Comparison of ENCODE assay signal across 19 mouse cellular contexts in the genomic region with DNA sequence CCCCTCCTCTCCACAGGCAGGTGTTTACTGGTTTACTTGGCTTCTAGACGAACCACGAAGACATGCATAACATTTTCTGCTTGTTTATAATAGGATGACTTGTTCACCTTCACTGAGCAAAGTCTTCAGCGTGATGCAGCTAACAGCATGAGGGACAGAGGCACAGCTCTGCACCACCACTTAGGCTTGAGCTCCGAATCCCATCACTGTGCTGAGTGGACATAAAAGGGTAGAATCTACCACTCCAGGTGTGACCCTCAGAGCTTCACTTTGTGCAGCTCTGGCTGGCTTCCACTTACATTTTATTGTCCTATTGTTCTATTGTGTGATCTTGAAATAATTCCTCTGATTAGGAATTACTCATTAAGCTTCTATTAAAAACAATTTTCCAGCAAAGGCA.
DNase-seq lines count a peak whose midpoint lies in the region; ATAC-seq and TF ChIP-seq lines count a peak whose summit lies in the region.
"Had no signal": no experiment of that assay in that cellular context is flagged by ENCODE, and none has a peak within 500 bp of the region (broad histone marks: within the 10 kb centered on the region; RNA-seq: fewer than 3 reads in every experiment).

No protein-coding gene starts in this region.

- TF ChIP-seq CTCF in forebrain, postnatal 0 days (IDR thresholded peaks at IDR 0.05; ENCODE audit: low read depth), result no peak

- ATAC-seq in forebrain, embryonic 11.5 days (replicated peaks; ENCODE audit: low FRiP score), result peak; percentile 53
- no peak for ATAC-seq in forebrain, postnatal 0 days
- ATAC-seq in neural tube, embryonic 13.5 days (ENCODE audit: low read depth), result peak; percentile 40; the same call in 1 of the 2 replicates
- ATAC-seq: CD4-positive, CD25-positive, alpha-beta regulatory T cell, adult 4 months; intestine, embryonic 16.5 days had no signal

- no peak overlapping the region for H3K4me3 ChIP-seq in forebrain, embryonic 11.5 days (ENCODE audit: low read depth, low read length)
- no peak overlapping the region for H3K4me3 ChIP-seq in forebrain, postnatal 0 days (ENCODE audit: low read depth, low read length)
- H3K4me3 ChIP-seq in midbrain, embryonic 10.5 days, result peak overlapping the region; percentile 16; the same call in 1 of the 2 replicates
- H3K4me3 ChIP-seq in neural tube, embryonic 13.5 days, result no peak overlapping the region
- H3K4me3 ChIP-seq: embryonic facial prominence, embryonic 13.5 days; heart, embryonic 10.5 days; liver, embryonic 13.5 days had no signal

- H3K4me1 ChIP-seq in forebrain, embryonic 11.5 days (replicated peaks; ENCODE audit: control insufficient read depth, insufficient read depth, low read length), result peaks cover 9% of the 10 kb centered on the region; the same call in 1 of the 2 replicates
- H3K4me1 ChIP-seq in forebrain, postnatal 0 days (ENCODE audit: insufficient read depth), result peaks cover 15% of the 10 kb centered on the region
- peaks cover 45% of the 10 kb centered on the region for H3K4me1 ChIP-seq in midbrain, embryonic 10.5 days
- H3K4me1 ChIP-seq in neural tube, embryonic 13.5 days (replicated peaks), result peaks cover 32% of the 10 kb centered on the region
- H3K4me1 ChIP-seq: heart, embryonic 10.5 days; liver, embryonic 13.5 days had no signal

- no peaks in the 10 kb centered on the region for H3K9me3 ChIP-seq in forebrain, embryonic 11.5 days (ENCODE audit: control insufficient read depth, low read length)
- H3K9me3 ChIP-seq in forebrain, postnatal 0 days (ENCODE audit: low read length), result no peaks in the 10 kb centered on the region
- H3K9me3 ChIP-seq in midbrain, embryonic 10.5 days (replicated peaks), result no peaks in the 10 kb centered on the region
- no peaks in the 10 kb centered on the region for H3K9me3 ChIP-seq in neural tube, embryonic 13.5 days
- H3K9me3 ChIP-seq: embryonic facial prominence, embryonic 13.5 days; heart, embryonic 10.5 days; liver, embryonic 13.5 days had no signal

- H3K27me3 ChIP-seq in forebrain, embryonic 11.5 days (ENCODE audit: control insufficient read depth, insufficient read depth, low read length), result no peaks in the 10 kb centered on the region
- no peaks in the 10 kb centered on the region for H3K27me3 ChIP-seq in forebrain, postnatal 0 days (ENCODE audit: insufficient read depth, low read length)
- H3K27me3 ChIP-seq in midbrain, embryonic 10.5 days (ENCODE audit: low read depth, poor library complexity, severe bottlenecking), result no peaks in the 10 kb centered on the region
- no peaks in the 10 kb centered on the region for H3K27me3 ChIP-seq in neural tube, embryonic 13.5 days
- H3K27me3 ChIP-seq: embryonic facial prominence, embryonic 13.5 days; liver, embryonic 13.5 days had no signal

- no peak overlapping the region for H3K9ac ChIP-seq in forebrain, embryonic 11.5 days (ENCODE audit: low read length)
- H3K9ac ChIP-seq in forebrain, postnatal 0 days, result no peak overlapping the region
- H3K9ac ChIP-seq in neural tube, embryonic 13.5 days, result no peak overlapping the region
- H3K9ac ChIP-seq: embryonic facial prominence, embryonic 13.5 days; liver, embryonic 13.5 days had no signal

- 21% methylated on average over 4 of the region's 4 CpGs for WGBS in forebrain, embryonic 11.5 days
- 12% methylated on average over 4 of the region's 4 CpGs for WGBS in forebrain, postnatal 0 days
- WGBS in midbrain, embryonic 10.5 days, result 18% methylated on average over 4 of the region's 4 CpGs
- 30% methylated on average over 4 of the region's 4 CpGs for WGBS in neural tube, embryonic 13.5 days

- DNase-seq in forebrain, embryonic 11.5 days (ENCODE audit: low spot score), result no peak
- DNase-seq in forebrain, postnatal 0 days, result peak; percentile 17
- peak; percentile 21 for DNase-seq in midbrain, embryonic 10.5 days (ENCODE audit: low spot score)
- DNase-seq in heart, adult 11 months, result no peak
- DNase-seq in gastrocnemius, adult 8-10 months (ENCODE audit: low spot score in 2 of 2), result no peak
- DNase-seq in thymus, postnatal 36 days, result no peak
- no peak for DNase-seq in cerebellum, adult 9-11 months
- DNase-seq: adrenal gland, postnatal 14 days; cerebellum, postnatal 14 days; gastrocnemius, postnatal 10 days; heart, postnatal 14 days; kidney, postnatal 25 days; liver, embryonic 13.5 days; lung, postnatal 10 days had no signal

- H3K27ac ChIP-seq in forebrain, embryonic 11.5 days (ENCODE audit: low read depth, low read length), result peak overlapping the region; percentile 91
- H3K27ac ChIP-seq in forebrain, postnatal 0 days (ENCODE audit: low read depth, low read length), result peak overlapping the region; percentile 84
- H3K27ac ChIP-seq in midbrain, embryonic 10.5 days (replicated peaks), result peak overlapping the region; percentile 87
- H3K27ac ChIP-seq in neural tube, embryonic 13.5 days (replicated peaks), result peak overlapping the region; percentile 85
- H3K27ac ChIP-seq: heart, embryonic 10.5 days; liver, embryonic 13.5 days had no signal

- H3K4me2 ChIP-seq in forebrain, embryonic 11.5 days (ENCODE audit: low read depth, low read length, severe bottlenecking), result no peak overlapping the region
- no peak overlapping the region for H3K4me2 ChIP-seq in forebrain, postnatal 0 days (ENCODE audit: low read depth)
- H3K4me2 ChIP-seq in neural tube, embryonic 13.5 days, result no peak overlapping the region
- H3K4me2 ChIP-seq: liver, embryonic 13.5 days had no signal

- no peaks in the 10 kb centered on the region for H3K36me3 ChIP-seq in forebrain, embryonic 11.5 days (ENCODE audit: control insufficient read depth, insufficient read depth, low read length)
- no peaks in the 10 kb centered on the region for H3K36me3 ChIP-seq in forebrain, postnatal 0 days (ENCODE audit: insufficient read depth)
- no peaks in the 10 kb centered on the region for H3K36me3 ChIP-seq in midbrain, embryonic 10.5 days
- H3K36me3 ChIP-seq in neural tube, embryonic 13.5 days, result no peaks in the 10 kb centered on the region
- H3K36me3 ChIP-seq: embryonic facial prominence, embryonic 13.5 days; heart, embryonic 10.5 days; liver, embryonic 13.5 days had no signal

Comparison
In these comparisons a context has a peak if more than half of its experiments do, and no peak if none do; other contexts are left out.
1. DNase-seq: peak in forebrain, postnatal 0 days (single experiment) and midbrain, embryonic 10.5 days (single experiment); none in forebrain, embryonic 11.5 days (single experiment), heart, adult 11 months (single experiment), gastrocnemius, adult 8-10 months (0 of 2), thymus, postnatal 36 days (0 of 2) and cerebellum, adult 9-11 months (single experiment).
2. Peak in every context shown above with its lines, with median percentiles within 50 percentile points of each other: H3K27ac ChIP-seq.